Mouse (Mus musculus): Measurements from ENCODE around the gene Slc8a3.

GRCm38 (mm10) chr12:81235456-81236330 lies 97.3 kb downstream of the Slc8a3 start:
- TF ChIP-seq CTCF (IDR thresholded peaks at IDR 0.05; ENCODE audit: extremely low read depth, insufficient read depth, insufficient read length, insufficient replicate concordance) (no peak), POLR2A (IDR thresholded peaks at IDR 0.05; ENCODE audit: low read depth, low read length) (no peak)
